Mouse (Mus musculus): Measurements from ENCODE around the gene Sipa1l2.

DNA sequence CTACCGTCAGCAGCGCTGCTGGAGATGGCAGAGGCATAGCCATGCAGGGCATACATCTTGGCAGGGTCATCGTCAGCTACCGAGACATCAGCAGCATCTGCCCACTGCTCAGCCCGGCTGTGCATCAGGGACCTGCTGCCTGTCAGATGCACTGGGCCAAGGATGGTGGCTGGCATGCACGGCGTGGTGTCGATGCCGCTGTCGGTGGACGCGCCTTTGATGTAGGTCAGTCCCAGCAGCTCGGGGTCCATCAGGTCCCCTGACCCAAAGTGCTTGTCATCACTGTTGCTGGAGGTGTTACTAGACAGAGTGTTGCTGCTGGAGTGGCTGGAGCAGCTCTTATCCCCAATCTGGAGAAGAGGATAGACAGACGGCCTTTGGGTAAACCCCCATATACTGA, 122.1 kb downstream of the Sipa1l2 start:
- no peak for TF ChIP-seq GATA1 (IDR thresholded peaks at IDR 0.05; ENCODE audit: low read length)
- no peak for TF ChIP-seq TAL1 (IDR thresholded peaks at IDR 0.05; ENCODE audit: low read length)
